Mouse (Mus musculus): ENCODE results near the gene Csrp1.

Csrp1 gene

GRCm38 (mm10) chr1:135698451-135698921, 21.4 kb upstream of the Csrp1 start:
- DNase-seq: no peak

DNA sequence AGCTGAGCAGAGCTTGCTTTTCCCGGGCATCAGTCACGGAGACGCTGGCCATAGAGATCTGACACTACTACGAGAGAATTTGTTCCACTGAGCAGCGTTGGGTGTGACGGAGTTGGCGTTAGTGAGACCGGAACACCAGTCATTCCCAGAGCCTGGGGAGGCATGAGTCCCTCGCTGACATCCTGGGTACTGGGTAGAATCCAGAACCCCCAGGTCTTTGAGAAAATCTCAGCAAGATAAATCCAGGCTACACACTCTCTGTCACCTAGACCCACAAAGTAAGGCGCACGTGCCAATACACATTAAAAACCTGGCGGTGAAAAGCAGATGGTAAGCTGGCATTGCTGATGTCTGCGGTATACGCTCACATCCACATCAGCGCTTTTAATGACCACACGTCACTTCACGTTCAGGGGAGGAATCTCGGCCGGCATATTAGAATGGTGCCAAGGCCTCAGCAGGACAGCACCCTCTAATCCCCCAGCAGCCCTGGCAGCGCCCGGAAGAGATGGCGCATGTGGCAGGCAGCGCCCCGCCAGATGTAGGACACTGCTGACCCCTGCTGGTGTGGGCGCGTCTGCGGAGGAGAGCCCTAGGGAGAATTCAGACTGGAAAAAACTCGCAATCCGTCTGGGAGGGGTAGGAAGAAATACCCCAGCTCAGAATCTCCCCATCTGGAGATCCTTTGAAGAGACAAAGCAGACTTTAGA, 20.7 kb upstream of the Csrp1 start:
- peak; percentile 75 for DNase-seq

GRCm38 (mm10) chr1:135699892-135700291, 20.0 kb upstream of the Csrp1 start:
- peak; percentile 21 for DNase-seq

DNA sequence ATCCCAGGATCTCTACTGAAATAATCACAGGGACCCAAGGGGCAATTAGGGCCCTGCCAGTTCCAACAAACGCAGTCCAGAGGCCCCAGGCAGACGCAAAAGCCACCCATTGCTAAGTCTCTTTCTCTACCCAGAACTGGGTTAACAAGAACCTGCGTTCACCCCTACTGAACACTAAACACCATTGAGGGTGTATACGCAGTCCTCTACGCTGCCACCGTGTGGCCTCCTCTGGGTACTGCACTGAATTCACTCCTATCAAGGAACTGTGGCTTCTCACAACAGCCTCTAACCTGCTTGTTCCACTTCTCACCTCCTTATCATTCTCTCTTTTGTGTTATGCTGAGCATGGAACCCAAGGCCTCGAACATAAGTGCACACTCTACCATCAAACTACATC, 19.3 kb upstream of the Csrp1 start:
- peak; percentile 70 for DNase-seq

DNA sequence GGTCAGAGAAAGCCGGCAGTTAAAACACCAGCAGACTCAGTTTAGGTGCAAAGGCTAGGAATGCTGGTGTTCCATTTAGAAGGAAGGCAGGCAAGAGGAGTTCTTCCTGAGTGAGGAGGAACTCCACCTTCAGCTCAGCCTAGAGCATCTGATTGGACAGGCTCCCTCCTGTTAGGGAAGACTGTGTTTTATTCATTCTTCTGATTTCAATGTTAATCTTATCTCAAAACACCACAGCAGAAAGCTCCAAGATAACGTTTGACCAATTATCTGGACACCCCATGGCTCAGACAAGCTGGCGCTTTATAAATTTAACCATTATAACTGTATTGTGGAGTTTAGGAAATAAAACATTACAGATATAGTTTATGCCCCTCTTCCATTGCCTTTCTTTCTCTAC, 18.5 kb upstream of the Csrp1 start:
- DNase-seq: no peak

GRCm38 (mm10) chr1:135702722-135703121, 17.1 kb upstream of the Csrp1 start:
- DNase-seq: no peak

- no peak for DNase-seq
Measured at GRCm38 (mm10) chr1:135704317-135704821, 15.5 kb upstream of the Csrp1 start.

- no peak for DNase-seq
Measured at GRCm38 (mm10) chr1:135708369-135708768, 11.5 kb upstream of the Csrp1 start.

GRCm38 (mm10) chr1:135711126-135711525, 8.7 kb upstream of the Csrp1 start:
- DNase-seq: no peak

- DNase-seq: no peak
Measured at GRCm38 (mm10) chr1:135714028-135714815, 5.6 kb upstream of the Csrp1 start.

- DNase-seq: no peak
Measured at GRCm38 (mm10) chr1:135714901-135715609, 4.8 kb upstream of the Csrp1 start.

DNA sequence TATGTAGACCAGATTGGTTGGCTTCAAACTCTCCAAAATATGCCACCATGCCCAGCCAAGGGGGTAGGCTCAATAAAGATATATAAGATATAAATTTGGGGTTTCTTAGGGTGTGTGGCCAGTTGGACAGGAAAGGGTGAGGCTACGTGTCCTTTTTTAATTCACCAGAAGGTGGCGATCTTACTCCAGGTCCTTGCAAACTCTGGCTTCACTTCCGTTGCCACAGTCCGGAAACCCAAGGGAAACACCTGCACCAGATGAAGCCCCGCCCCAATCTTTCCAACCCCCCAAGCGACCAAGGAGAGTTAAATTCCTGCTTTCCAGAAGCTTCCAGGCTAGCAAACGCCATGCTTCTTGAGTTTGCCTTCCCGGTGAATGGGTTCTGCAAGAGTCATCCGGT, 375 bp upstream of the Csrp1 start:
- peak; percentile 63 for DNase-seq

DNA sequence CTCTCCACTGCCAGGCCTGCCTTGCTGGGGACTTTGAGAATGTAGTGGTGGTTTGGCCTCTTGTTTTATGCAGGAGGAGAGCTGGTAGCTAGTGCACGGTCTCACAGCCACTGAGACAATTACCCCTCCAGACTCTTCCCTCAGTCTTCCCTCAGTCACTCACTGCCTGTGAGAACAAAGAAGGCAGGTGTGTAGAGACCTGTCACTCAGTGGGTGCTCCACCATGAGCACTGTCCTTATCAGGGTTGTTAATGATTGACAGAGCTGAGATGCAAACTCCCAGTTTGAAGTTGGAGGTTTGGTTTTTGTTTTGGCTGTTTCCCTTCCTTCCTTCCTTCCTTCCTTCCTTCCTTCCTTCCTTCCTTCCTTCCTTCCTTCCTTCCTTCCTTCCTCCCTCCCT, 3.2 kb downstream of the Csrp1 start:
- no peak for DNase-seq

- no peak for DNase-seq
Measured at GRCm38 (mm10) chr1:135724134-135724533, 4.3 kb downstream of the Csrp1 start.

GRCm38 (mm10) chr1:135725324-135725723, 5.5 kb downstream of the Csrp1 start:
- DNase-seq: no peak

DNA sequence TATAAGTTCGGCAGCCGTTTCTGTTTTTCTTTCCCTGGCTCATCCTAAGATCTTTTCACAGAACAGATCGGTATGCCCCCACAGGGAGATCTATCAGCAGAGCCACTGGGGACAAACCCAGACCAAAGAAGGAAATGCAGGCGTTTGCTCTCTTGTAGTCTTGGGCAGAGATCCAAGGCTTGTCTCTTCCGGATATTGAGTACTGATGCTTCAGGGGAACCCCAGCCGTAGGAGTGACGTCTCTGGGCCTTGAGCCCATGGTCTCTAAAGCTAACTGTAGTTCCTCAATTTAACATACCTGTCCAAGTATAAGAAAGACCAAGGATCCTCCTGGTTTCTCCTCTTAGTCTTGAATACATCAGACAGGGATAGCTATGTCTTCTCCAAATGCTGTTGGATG, 6.1 kb downstream of the Csrp1 start:
- DNase-seq: no peak

- DNase-seq: peak; percentile 88
Measured at GRCm38 (mm10) chr1:135728631-135729366, 8.9 kb downstream of the Csrp1 start.

- DNase-seq: peak; percentile 52
Measured at GRCm38 (mm10) chr1:135729367-135729713, 9.5 kb downstream of the Csrp1 start.

DNA sequence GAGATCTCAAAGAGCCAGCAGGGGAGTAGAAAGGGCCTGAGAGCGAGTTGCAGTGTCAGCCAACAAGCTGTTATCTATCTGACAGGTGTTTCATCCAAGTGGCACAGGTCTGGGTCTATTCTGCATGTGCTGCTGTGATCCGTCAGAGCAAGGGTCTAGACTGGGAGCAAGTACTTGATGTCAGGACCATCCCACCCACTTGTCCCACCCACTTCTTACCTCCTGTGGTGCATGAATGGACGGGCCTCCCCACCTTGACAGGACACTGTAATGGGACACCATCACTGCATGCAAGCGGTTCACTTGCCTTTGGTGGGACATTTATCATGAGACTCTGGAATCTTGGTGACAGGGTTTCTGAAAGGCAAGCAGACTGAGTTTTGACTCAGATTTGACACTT, 10.0 kb downstream of the Csrp1 start:
- no peak for DNase-seq

DNA sequence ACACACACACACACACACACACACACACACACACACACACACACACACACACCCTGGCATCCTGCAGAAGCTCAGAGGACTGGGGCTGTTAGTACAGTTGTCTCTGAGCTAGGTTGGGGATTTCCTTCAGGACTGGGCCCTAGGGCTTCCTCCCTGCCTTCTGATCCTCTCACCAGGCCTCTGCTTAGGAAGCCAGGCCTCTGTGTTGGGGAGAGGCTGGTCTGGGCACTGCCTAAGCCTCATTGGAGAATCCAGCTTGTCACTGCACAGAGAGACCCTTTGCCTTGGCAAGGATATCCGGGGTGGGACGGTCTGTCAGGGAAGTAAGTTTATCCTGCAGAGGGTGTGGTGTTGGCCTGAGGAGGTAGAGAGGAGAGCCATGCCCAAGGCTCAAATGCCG, 10.4 kb downstream of the Csrp1 start:
- DNase-seq: no peak

DNA sequence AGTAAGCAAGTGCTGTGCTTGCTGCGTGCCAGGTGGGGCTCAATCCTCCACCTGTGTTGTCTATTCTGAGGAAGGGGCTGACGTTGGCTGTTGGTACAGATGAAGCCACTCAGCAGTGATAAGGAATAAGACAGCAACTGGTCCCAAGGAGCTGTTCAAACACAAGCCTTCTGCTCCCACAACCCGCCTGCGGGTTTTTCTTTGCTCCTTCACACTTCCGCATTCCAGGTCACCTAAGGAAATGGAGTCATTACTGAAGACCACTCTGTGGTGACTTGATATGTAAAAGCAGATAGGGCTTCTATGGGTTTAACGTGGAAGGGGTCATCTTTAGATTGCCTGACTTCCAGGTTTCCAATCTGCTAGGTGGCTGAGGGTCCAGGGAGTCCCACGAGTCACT, 11.5 kb downstream of the Csrp1 start:
- DNase-seq: no peak

- no peak for DNase-seq
Measured at GRCm38 (mm10) chr1:135731897-135732684, 12.2 kb downstream of the Csrp1 start.

Measured in right cerebral cortex, adult 18-20 months (tissue).